Mouse (Mus musculus) stomach, embryonic 15.5 days (tissue): Measurements from ENCODE around the gene Arhgap23. TPM values are rescaled to one million over a fixed set of nuclear protein-coding genes. Genes with fewer than 3 reads are reported as not detected.

Source experiments
- polyA plus RNA-seq: library from polyadenylated mRNA; unstranded; fragments of >200 nt; fragmentation: Nextera tagmentation; extraction: Ambion mirVana; gene quantifications from 2 replicates; pipeline ENCODE4 v1.2.1, GENCODE M21; 2015

Arhgap23 gene
- polyA plus RNA-seq, 1 experiment from 2014 or later = 6.2 TPM

Other genes with a start within 250 kb of the Arhgap23 start
- gene Kpnb1, start 227.7 kb upstream of the Arhgap23 start, polyA plus RNA-seq = 47.2 and 50.2 TPM in 2 replicates
- 80.9 and 84.7 TPM in 2 replicates for gene Npepps, start 134.9 kb upstream of the Arhgap23 start, polyA plus RNA-seq
- gene Mrpl45, start 99.8 kb upstream of the Arhgap23 start, polyA plus RNA-seq = 41.5 and 46.4 TPM in 2 replicates
- 0.19 and 0.21 TPM in 2 replicates for gene Gpr179, start 63.5 kb upstream of the Arhgap23 start, polyA plus RNA-seq
- 3.4 and 3.8 TPM in 2 replicates for gene Socs7, start 53.0 kb upstream of the Arhgap23 start, polyA plus RNA-seq
- 0.71 and 0.89 TPM in 2 replicates for gene 4933428G20Rik, start 84.8 kb downstream of the Arhgap23 start, polyA plus RNA-seq
- gene Srcin1, start 160.7 kb downstream of the Arhgap23 start, polyA plus RNA-seq = 0.33 and 0.44 TPM in 2 replicates
- 3.7 and 3.9 TPM in 2 replicates for gene Epop, start 214.2 kb downstream of the Arhgap23 start, polyA plus RNA-seq
- 2.2 TPM in 2 replicates for gene Mllt6, start 247.9 kb downstream of the Arhgap23 start, polyA plus RNA-seq